Mouse (Mus musculus) gastrocnemius, adult 2 months (tissue): ENCODE results near the gene Lmtk2. TPM values are rescaled to one million over a fixed set of nuclear protein-coding genes. Genes with fewer than 3 reads are reported as not detected.

Experiments
- DNase-seq: peaks from one replicate; pipeline ENCODE4 v3.0.0; 2022
- H3K27ac ChIP-seq: fragments of 200-600 bp; 2 replicates; pipeline ENCODE4 v1.8.1; 2022; ENCODE audit warnings: mild to moderate bottlenecking
- H3K4me3 ChIP-seq: fragments of 200-600 bp; 2 replicates; pipeline ENCODE4 v1.8.1; 2022; ENCODE audit warnings: mild to moderate bottlenecking, moderate library complexity
- CTCF ChIP-seq: fragments of 200-600 bp; IDR thresholded peaks from 2 replicates; pipeline ENCODE4 v1.8.1; 2022; ENCODE audit warnings: antibody characterized with exemption, mild to moderate bottlenecking, moderate library complexity
- intact Hi-C: fragments of 180-260 bp; cut with DNase I; formaldehyde crosslinking; loops from one replicate; pipeline ENCODE4 v1.15.1; 2025
- total RNA-seq, 2 experiments: library from RNA; stranded (reverse); gene quantifications; 2 replicates each; pipeline ENCODE4 v1.2.3; 2021

Gene Lmtk2
- total RNA-seq, 2 experiments from 2014 or later: 24.7 to 25.0 TPM

DNA sequence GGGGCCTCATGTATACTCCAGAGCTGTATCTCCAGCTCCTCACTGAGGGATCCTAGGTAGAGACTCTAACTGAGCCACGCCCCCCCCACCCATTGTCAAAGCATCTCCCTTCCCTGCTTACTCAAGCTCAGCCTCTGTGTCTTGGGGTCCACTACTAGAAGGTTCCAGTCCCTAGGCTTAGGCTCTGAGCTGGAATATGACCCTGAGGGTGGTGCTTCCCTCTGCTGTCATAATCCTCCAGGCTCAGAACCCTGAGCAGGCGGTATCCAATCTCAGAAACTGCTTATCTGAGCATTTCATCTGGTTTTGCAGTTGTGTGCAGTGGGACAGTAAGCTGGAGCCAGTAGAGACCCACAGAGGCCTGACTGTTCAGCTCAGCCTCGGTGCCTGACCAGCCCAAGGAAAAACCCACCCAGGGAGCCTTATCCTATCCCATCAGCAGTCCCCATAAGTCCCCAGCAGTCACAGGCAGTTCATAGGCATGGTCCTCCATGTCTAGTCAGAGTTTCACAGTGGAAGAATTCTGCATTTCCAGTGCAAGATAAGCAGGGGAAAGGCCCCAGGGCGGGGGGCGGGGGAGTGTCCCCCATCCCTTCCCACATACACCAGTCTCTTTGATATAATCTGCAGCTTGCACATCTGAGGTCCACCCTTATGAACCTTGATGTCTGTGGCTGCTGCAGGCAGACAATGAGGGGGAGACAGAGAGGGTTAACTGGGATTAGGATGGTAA lies 62.0 kb downstream of the Lmtk2 start:
- intact Hi-C loops: loop anchor here (10.0 kb wide), 1 partner anchor 1387 kb away; no protein-coding TSS in a partner anchor
- no peak for DNase-seq
- Histone ChIP-seq H3K27ac (no peak overlapping the region), H3K4me3 (no peak overlapping the region)
- TF ChIP-seq CTCF: no peak

GRCm38 (mm10) chr5:144162813-144163517 lies 62.7 kb downstream of the Lmtk2 start:
- Histone ChIP-seq H3K27ac (no peak overlapping the region), H3K4me3 (no peak overlapping the region)
- intact Hi-C loops: loop anchor here (10.0 kb wide), 1 partner anchor 1388 kb away; no protein-coding TSS in a partner anchor
- no peak for DNase-seq
- no peak for TF ChIP-seq CTCF

- DNase-seq: no peak
- no peak for TF ChIP-seq CTCF
- no peak overlapping the region for H3K4me3 ChIP-seq
- intact Hi-C loops: loop anchor here (10.0 kb wide), 1 partner anchor 1391 kb away; no protein-coding TSS in a partner anchor
- H3K27ac ChIP-seq: no peak overlapping the region
Observed at GRCm38 (mm10) chr5:144165756-144166155, 65.5 kb downstream of the Lmtk2 start.

GRCm38 (mm10) chr5:144169275-144169975 lies 69.2 kb downstream of the Lmtk2 start:
- TF ChIP-seq CTCF: no peak
- no peak for DNase-seq
- Histone ChIP-seq H3K27ac (no peak overlapping the region), H3K4me3 (no peak overlapping the region)
- intact Hi-C loops: loop anchor here (10.0 kb wide), 1 partner anchor 1395 kb away; no protein-coding TSS in a partner anchor

GRCm38 (mm10) chr5:144173648-144174047 lies 73.4 kb downstream of the Lmtk2 start:
- intact Hi-C loops: no loop called here
- Histone ChIP-seq H3K27ac (no peak overlapping the region), H3K4me3 (no peak overlapping the region)
- no peak for DNase-seq
- TF ChIP-seq CTCF: no peak

GRCm38 (mm10) chr5:144178216-144178615 lies 78.0 kb downstream of the Lmtk2 start:
- no peak overlapping the region for H3K4me3 ChIP-seq
- TF ChIP-seq CTCF: no peak
- intact Hi-C loops: no loop called here
- no peak overlapping the region for H3K27ac ChIP-seq
- DNase-seq: no peak

GRCm38 (mm10) chr5:144181249-144181648 lies 81.0 kb downstream of the Lmtk2 start:
- no peak for TF ChIP-seq CTCF
- no peak overlapping the region for H3K4me3 ChIP-seq
- no peak for DNase-seq
- no peak overlapping the region for H3K27ac ChIP-seq
- intact Hi-C loops: no loop called here

DNA sequence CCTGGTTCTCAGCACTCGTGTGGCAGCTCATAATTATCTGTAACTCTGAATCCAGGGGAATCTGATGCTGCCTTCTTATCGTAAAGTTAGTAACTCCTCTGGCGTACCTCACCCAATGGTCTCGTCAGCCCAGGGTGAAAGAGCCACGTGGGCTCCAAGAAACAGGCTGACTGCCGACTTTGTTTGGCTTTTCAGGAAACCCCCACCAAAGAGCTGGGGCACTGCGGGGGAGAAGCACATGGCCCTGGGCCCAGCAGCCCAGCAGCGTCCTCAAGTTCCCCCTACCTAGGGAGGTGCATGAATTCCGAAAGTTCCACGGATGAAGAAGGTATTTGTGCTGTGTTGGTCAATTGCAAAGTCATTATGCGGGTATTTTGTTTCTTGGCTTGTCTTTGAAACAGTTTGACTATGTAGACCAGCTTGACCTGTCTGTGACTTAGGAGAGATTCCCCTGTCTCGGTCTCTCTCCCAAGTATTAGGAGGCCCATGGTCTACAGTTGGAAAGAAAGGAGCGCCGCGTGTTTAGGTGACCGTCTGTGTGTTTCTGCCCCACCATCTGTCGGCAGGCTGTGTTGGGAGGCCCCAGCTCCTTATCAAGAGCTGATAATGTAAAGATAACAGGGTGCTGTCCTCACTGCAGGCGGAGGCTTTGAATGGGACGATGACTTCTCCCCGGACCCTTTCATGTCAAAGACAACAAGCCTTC lies 82.5 kb downstream of the Lmtk2 start:
- no peak for TF ChIP-seq CTCF
- DNase-seq: peak; percentile 4
- Histone ChIP-seq H3K27ac (no peak overlapping the region), H3K4me3 (no peak overlapping the region)
- intact Hi-C loops: no loop called here

DNA sequence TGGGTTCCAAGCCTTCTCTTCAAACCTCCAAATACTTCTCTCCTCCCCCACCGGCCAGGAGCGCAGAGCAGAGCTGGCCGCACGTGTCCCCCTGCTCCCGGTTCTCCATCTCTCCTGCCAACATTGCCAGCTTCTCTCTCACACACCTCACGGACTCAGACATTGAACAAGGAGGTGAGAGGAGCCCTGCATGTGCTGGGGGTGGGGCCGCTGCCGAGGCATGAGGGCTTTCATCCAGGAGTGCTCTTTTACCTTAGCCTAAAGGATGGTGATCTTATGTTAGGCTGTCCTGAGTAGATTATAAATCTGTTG lies 83.0 kb downstream of the Lmtk2 start:
- TF ChIP-seq CTCF: no peak
- DNase-seq: no peak
- intact Hi-C loops: no loop called here
- Histone ChIP-seq H3K27ac (no peak overlapping the region), H3K4me3 (no peak overlapping the region)

GRCm38 (mm10) chr5:144183647-144184335 lies 83.6 kb downstream of the Lmtk2 start:
- intact Hi-C loops: no loop called here
- peak; percentile 87 for DNase-seq
- Histone ChIP-seq H3K27ac (peak overlapping the region; percentile 25; the same call in 1 of the 2 replicates), H3K4me3 (no peak overlapping the region)
- no peak for TF ChIP-seq CTCF

DNA sequence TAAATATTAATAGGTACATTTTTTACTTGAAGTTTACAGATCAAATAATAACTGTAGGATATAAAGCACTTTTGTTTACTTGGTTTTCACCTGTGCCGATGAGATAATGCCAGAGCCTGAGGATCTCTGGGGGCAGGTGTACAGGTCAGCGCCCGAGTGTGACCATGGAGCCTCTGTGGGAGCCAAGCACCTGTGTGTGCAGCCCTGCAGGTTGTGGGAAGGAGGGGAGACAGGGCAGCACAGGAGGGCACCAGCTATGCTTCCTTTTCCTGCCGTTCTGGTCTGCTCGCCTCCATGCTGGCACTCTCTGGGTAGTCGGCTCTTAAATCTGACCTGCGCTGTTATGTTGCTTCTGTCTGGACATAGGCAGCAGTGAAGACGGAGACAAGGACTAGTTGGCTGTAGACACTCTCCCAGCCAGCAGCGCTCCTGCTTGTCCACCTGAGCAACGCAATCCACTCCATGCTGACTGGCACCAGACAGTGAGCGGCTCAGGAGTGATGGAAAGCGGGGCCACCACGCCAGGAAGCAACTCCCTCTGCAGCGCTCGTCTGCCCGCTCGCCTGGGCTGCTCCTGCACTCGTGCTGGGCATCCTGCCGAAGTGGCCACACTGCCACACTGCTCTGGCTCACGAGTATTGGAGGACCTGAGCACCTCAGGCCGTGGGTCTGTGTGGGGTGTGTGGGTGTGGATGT lies 84.3 kb downstream of the Lmtk2 start:
- intact Hi-C loops: no loop called here
- DNase-seq: no peak
- Histone ChIP-seq H3K4me3 (no peak overlapping the region), H3K27ac (peak overlapping the region; percentile 16; the same call in 1 of the 2 replicates)
- TF ChIP-seq CTCF: no peak

DNA sequence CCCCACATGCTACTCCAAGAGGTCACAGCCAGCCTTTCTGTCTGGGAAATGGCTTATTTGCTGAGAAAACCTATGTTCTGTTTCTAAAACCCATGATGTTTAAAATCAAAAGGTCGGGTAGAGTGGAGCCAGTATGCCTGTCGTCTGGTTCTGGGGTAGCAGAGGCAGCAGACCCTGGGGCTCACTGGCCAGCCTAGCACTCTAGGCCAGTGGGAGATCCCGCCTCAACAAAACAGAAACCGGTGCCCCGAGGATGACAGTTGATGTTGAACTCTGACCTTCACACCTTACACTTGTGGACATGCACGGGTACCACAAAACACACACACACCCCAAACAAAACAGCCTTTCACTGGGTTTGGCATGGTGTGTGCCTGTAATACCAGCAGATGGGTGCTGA lies 88.2 kb downstream of the Lmtk2 start:
- intact Hi-C loops: no loop called here
- no peak for DNase-seq
- no peak for TF ChIP-seq CTCF
- H3K27ac ChIP-seq: no peak overlapping the region
- no peak overlapping the region for H3K4me3 ChIP-seq
